Mouse (Mus musculus) cerebellum, adult 18-20 months (tissue): Measurements from ENCODE around the gene Lrrc45.

Source experiments
- DNase-seq, 2 experiments: peaks; one replicate each; pipeline ENCODE4 v3.0.0; 2021

Gene Lrrc45

GRCm38 (mm10) chr11:120704486-120705325 lies 9.0 kb upstream of the Lrrc45 start:
- DNase-seq, result no peak

- DNase-seq, result no peak
Measured at GRCm38 (mm10) chr11:120706120-120706519, 7.6 kb upstream of the Lrrc45 start.

GRCm38 (mm10) chr11:120707225-120707624 lies 6.5 kb upstream of the Lrrc45 start:
- no peak for DNase-seq

GRCm38 (mm10) chr11:120707969-120708368 lies 5.8 kb upstream of the Lrrc45 start:
- DNase-seq, result no peak

GRCm38 (mm10) chr11:120709551-120709950 lies 4.2 kb upstream of the Lrrc45 start:
- DNase-seq, result no peak

- DNase-seq, result no peak
Measured at GRCm38 (mm10) chr11:120710672-120711071, 3.1 kb upstream of the Lrrc45 start.

GRCm38 (mm10) chr11:120711980-120712604 lies 1.6 kb upstream of the Lrrc45 start:
- DNase-seq, result no peak

- DNase-seq, result peak; percentile 49 to 58
Measured at GRCm38 (mm10) chr11:120712771-120713568, 755 bp upstream of the Lrrc45 start.

- no peak for DNase-seq
Measured at GRCm38 (mm10) chr11:120714546-120714945, 821 bp downstream of the Lrrc45 start.

- DNase-seq, result no peak
Measured at GRCm38 (mm10) chr11:120715131-120715530, 1.4 kb downstream of the Lrrc45 start.

- no peak for DNase-seq
Measured at GRCm38 (mm10) chr11:120719242-120719641, 5.5 kb downstream of the Lrrc45 start.

- no peak for DNase-seq
Measured at GRCm38 (mm10) chr11:120719841-120720376, 6.2 kb downstream of the Lrrc45 start.

GRCm38 (mm10) chr11:120720450-120720849 lies 6.7 kb downstream of the Lrrc45 start:
- peak; percentile 94 to 95 for DNase-seq

GRCm38 (mm10) chr11:120721124-120722066 lies 7.7 kb downstream of the Lrrc45 start, which contains the start of gene Rac3:
Rac3 (plus strand) TSS chr11:120721470.
- DNase-seq, result peak; percentile 74 to 83

GRCm38 (mm10) chr11:120722067-120722630 lies 8.4 kb downstream of the Lrrc45 start:
- peak in 1 of 2 experiments; percentile 20 for DNase-seq

GRCm38 (mm10) chr11:120722761-120723382 lies 9.1 kb downstream of the Lrrc45 start:
- peak in 1 of 2 experiments; percentile 9 for DNase-seq

- DNase-seq, result peak in 1 of 2 experiments; percentile 1
Measured at GRCm38 (mm10) chr11:120723509-120723908, 9.8 kb downstream of the Lrrc45 start.

GRCm38 (mm10) chr11:120726243-120727168 lies 12.8 kb downstream of the Lrrc45 start:
- no peak for DNase-seq

GRCm38 (mm10) chr11:120727169-120727527 lies 13.4 kb downstream of the Lrrc45 start, which contains the start of gene Dcxr:
Dcxr (minus strand) TSS chr11:120727281.
- peak; percentile 79 to 91 for DNase-seq

GRCm38 (mm10) chr11:120727564-120727963 lies 13.8 kb downstream of the Lrrc45 start:
- no peak for DNase-seq
